Mouse (Mus musculus): ENCODE data around the gene Nme3.

Gene Nme3

DNA sequence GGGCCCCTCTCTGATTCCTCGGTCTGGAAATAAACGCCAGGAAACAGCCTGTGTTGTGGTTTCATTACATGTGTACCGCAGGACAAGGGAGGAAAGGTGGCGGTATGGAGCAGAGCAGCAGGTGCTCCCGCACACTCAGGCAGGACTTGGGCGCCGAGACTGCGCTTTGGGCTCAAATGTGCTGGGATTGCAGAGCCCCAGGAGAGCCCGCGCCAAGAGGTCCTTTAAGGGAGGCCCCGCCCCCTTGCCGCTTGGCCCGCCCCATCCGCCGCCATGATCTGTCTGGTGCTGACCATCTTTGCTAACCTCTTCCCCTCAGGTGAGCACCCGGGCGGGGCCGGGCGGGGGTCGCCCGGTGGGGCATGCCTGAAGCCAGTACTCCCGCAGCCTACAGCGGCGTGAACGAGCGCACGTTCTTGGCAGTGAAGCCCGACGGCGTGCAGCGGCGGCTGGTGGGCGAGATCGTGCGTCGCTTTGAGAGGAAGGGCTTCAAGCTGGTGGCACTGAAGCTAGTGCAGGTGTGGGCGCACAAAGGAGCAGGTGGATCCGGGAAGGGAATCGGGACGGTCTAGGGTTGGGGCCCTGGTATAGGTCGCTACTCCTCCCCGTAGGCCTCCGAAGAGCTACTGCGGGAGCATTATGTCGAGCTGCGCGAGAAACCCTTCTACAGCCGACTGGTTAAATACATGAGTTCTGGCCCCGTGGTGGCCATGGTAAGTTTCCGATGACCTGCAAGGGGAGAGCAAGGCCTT is at the start of gene Nme3:
Gene Nme3, plus strand, starts transcription at position 260 of the 752 bp plus-strand sequence.
- DNase-seq (ENCODE audit: low spot score): peak; percentile 59

- no peak for DNase-seq (ENCODE audit: low spot score)
These were observed 48.9 kb upstream of the Nme3 start for GRCm38 (mm10) chr17:24847386-24847785.

DNA sequence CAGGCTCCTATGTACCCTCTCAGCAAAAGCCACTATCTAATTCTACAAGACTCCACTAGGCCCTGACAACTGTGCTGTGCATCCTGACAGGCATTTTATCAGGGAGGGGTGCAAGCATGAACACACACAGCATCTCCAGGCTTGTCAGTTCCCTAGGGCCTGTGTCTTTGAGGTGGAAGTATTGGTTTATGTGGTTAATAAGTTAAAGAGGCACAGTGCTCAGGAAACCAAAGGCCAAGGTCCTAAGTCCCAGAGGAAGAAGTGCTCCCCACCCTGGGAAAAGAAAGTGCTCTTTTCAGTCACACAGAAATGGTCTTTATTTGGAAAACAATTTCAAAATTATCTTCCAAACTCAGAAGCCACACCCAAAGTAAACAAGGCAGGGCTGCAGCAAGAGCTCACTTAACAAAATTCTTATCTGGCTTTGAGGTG is 47.7 kb upstream of the Nme3 start:
- DNase-seq (ENCODE audit: low spot score): no peak

GRCm38 (mm10) chr17:24849733-24850064 is 46.6 kb upstream of the Nme3 start:
- no peak for DNase-seq (ENCODE audit: low spot score)

GRCm38 (mm10) chr17:24850065-24850772 is 46.1 kb upstream of the Nme3 start, which contains the start of gene Fahd1:
Fahd1 (minus strand) TSS chr17:24850364.
- peak; percentile 95 for DNase-seq (ENCODE audit: low spot score)

DNA sequence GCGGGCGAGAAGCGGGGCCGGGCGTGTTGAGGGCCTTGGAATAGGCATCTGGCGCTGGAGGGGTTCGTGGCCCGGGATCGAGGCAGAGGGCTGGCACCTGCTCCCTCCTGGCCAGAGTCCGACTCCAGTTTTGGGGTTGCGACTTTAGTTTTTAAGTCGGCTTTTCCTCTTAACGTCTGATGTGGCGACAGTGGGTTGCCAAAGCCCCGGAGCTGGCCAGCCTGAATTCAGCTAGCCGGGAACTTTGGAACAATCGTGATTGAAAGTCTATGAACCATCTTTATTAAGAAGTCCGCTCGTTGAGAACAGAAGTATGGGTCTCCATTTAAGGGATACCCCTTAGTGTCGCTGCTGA is 45.5 kb upstream of the Nme3 start:
- no peak for DNase-seq (ENCODE audit: low spot score)

DNA sequence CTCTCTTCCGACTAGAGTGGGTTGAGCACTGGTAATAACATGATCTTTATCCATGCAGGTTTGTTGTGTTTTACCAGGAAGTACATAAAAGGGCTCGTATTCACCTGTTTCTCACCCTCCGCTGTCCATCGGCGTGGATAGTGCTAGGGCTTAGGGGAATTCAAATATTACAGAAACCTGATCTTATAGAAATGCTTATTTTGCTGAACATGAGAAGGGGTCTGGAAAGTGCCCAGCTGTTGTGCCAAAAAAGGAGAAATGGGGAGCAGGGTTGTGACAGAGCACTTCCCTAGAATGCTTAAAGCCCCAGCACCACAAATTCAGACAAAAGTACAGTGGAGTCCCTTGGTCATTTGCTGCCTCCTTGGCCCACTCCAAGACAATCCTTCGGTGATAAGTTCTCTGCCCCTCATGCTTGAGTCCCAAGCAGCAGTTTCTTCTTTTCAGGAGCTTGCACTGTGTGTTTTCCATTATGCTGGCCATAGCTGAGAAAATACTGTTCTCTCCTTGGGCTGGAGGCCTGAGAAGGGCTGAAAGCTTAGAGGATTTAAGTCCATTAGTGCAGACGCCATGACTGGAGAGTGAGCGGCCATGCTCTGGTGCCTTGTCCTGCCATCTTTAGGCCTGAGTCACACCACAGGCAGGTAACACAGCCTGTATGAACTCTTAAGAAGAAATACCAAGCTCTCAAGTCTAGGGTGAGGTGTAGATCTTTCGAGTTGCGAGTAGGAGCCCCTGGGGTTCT is 44.7 kb upstream of the Nme3 start:
- DNase-seq (ENCODE audit: low spot score): no peak

DNA sequence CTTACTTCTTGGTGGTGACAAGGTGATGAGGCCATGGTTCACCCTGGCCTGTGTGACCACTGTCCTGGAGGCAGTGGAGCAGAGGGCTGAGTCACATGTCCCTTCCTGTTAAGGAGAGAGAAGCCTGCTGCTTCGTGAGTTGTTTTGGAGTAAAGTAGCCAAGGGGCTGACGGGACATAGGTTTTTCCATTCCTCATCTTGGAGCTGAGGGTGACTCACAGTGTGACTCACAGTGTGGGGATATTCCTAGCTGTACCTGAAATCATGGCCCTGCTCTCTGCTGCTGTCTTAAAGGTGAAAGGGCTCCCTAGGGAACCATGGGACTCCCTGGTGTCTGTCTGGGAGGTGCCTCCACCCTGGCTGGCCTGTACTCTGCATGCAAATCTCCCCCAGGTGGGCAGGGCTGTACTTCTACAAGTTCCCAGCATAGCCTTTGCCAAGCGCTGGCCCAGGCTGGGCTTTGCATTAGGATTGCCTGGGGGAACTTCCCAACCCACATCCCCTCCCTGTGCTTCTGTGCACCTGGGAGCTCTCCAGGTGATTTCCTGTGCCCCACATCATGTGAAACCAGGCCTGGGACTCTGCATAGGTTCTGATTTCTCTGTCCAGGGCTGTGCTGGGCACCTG is 40.3 kb upstream of the Nme3 start:
- no peak for DNase-seq (ENCODE audit: low spot score)

DNA sequence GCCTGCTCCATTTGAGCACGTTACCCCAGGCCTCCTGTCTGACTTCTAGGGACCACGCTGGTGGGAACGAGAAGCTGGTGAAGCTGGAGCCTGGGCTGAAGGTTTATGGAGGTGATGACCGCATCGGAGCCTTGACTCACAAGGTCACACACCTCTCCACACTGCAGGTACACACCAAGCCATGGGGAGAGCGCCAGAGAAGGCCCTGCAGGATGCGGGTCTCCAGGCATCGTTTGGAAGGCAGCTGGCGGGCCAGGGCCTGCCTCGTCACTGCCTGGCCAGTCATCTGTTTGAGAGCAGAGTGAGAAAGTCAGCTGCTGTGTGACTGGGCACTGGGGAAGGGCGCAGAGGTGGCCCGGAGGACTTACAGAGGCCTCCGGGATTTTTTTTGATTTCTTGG is 39.7 kb upstream of the Nme3 start:
- DNase-seq (ENCODE audit: low spot score): no peak

DNA sequence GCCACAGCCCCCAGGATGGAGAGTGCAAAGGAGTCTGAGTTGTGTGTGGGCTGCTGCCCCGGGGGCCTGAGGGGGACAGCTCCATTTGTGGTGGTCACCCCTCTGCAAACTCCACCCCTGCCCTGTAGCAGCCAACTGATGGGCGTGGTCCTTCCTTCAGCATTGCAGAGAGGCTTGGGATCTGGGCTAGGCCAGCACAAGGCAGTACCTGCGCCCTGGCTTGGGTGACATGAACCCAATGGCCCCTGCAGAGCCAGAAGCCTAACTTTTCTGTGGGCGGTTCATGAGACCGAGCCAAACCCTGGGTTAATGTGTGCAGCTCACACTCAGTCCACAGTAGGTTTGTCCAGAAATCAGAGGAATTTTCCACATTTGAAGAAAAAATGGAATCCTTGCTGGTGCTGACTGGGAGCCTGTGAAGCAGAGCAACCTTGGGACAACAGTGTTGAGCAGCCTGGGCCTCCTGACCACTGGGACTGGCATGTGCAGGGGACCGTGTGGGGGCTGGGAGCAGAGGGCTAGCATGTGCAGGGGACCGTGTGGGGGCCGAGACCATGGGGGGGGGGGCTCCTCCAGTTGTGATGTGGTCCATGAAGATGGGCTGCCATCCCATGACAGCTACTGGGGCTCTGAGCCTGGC is 38.3 kb upstream of the Nme3 start:
- DNase-seq (ENCODE audit: low spot score): no peak

DNA sequence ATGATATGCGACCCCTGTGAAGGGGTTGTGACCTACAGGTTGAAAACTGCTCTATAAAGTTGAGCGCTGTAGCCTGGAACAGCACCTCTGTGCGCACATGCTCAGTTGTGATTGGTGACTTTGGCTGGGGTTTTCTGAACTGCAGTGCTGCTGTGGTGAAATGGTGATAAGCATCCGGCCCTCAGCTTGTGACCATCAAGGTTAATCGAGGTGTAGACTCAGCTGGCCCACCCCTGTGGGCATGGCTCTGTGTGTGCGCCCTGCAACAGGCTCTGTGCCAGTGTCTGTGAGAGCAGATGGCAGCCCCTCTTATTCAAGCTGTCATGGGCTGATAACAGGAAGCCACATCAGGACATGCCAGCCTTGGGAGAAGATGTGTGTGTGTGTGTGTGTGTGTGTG is 37.3 kb upstream of the Nme3 start:
- DNase-seq (ENCODE audit: low spot score): no peak

DNA sequence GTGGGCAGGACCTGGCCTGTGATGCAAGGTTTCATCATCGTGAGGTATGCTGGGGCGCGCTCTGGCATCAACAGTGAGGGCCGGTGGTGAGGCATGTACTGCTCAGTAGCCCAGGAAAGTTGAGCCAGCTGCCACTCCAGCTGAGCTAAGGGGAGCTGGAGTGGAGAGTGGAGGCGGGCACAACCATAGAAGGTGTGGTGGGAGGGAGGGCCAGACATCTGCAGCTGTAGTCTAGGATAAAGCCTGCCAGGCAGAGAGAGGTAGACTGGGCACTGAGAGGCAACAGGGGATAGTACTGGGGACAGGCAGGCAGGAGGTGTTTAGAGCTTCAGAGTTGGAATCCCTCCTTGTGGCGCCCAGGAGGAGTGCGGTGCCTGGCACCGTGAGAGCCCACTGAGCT is 36.2 kb upstream of the Nme3 start:
- DNase-seq (ENCODE audit: low spot score): no peak

DNA sequence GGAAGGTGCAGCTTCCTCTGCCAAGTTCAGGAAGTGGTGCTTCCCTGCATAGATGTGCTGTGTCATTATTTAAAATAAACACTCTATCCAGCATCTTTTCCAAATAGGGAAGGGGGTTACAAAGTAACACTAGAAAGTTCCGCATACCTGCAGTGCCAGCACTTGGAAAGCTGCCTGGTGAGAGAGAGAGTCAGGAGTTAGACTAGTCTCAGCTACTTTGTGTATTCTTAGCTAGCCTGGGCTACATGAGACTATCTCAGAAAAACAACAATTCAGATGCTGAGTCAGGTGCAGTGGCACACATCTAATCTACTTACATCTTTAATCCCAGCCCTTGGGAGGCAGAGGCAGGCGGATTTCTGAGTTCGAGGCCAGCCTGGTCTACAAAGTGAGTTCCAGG is 34.5 kb upstream of the Nme3 start:
- DNase-seq (ENCODE audit: low spot score): no peak

GRCm38 (mm10) chr17:24865776-24866175 is 30.5 kb upstream of the Nme3 start, which contains the start of gene Igfals:
Igfals (plus strand) TSS chr17:24865997.
- DNase-seq (ENCODE audit: low spot score): no peak

DNA sequence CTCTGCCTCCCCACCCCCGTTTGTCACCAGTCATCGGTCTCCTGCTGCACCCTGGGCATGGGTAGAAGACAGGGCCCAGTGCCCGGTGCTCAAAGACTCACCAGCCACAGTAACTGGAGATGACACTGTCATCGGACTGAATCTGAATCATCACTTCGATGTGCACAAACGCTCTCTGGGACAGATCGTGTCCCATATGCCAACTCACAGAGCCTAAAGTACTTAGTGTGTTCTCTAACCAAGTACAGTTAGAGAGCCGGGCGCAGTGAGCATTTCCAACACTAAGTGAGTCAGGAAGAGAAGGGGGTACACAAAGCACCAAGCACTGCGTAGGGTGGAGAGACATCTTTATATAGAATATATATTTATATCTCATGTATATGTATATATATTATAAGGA is 28.4 kb upstream of the Nme3 start:
- no peak for DNase-seq (ENCODE audit: low spot score)

DNA sequence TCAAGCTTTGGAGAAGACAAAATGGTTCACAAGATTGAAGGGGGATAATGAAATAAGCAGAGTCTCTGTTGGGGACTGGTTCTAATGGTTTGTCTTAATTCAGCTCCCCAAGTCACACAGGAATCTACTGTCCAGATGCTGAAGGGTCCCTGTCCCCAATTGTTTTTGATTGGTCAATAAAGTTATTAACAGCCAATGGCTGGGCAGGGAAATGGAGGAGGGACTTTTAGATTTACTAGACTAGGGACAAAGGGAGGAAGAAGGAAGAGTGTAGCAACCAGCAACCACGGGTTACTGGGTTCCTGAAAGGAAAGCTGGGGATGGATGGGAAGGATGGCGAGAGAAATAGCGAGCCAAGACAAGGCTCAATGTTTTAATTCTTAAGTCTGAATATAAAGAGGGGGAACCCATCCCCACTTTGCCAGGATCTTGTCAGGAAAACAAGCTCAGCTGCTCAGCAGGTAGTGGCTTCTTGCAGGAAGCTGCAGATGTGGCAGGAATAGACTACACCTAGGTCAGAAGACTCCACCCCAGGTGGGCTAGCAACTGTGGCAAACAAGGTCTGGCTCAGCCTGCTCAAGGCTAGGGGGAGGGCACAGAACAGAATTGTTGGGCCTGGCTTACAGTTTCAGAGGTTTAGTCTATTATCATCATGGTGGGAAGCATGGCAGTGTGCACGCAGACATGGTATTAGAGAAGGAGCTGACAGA is 22.4 kb upstream of the Nme3 start:
- DNase-seq (ENCODE audit: low spot score): no peak

GRCm38 (mm10) chr17:24874405-24874745 is 21.9 kb upstream of the Nme3 start:
- no peak for DNase-seq (ENCODE audit: low spot score)

GRCm38 (mm10) chr17:24874989-24875388 is 21.3 kb upstream of the Nme3 start:
- no peak for DNase-seq (ENCODE audit: low spot score)

DNA sequence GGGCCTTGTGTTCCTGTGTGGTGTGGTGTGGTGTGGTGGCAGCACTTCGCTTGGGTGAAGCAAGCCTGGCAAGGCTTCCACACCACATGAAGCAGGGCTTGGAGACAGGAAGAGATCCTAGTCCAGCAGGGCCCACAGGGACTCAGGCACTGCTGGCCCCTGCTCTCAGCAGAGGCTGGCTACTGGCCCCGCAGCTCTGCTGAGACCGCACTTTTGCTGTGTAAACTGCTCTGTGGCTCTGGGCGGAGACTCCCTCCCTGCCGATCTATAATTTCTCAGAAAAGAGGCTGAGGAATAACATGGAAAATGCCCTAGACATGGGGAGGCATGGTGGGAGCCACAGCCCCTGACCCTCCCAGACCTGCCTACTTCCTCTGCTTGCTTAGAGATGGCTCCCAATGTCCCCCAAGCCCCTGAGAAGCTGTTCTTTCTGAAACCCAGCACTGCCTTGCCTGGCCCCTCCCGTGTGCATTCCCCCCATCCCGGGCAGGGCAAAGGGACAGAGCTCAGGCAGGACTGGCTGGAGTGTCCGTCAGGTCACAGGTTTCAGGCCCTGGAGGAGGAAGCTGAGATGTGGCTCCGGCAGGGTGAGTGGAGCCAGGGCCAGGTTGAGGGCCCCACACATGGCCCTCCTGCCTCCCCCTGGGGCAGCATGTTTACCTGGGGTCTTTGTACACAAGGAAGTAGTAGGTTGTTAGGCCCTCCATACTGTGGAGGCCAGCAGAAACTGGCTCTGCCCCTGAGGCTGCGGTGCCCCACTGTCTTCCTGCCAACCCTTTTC is 18.8 kb upstream of the Nme3 start:
- no peak for DNase-seq (ENCODE audit: low spot score)

- no peak for DNase-seq (ENCODE audit: low spot score)
These were observed 18.2 kb upstream of the Nme3 start for GRCm38 (mm10) chr17:24878117-24878397.

GRCm38 (mm10) chr17:24878531-24878930 is 17.8 kb upstream of the Nme3 start:
- no peak for DNase-seq (ENCODE audit: low spot score)

Measured in ovary, adult 18-20 months (tissue).